11 mouse cellular contexts compared by ENCODE assay signal in the genomic region with DNA sequence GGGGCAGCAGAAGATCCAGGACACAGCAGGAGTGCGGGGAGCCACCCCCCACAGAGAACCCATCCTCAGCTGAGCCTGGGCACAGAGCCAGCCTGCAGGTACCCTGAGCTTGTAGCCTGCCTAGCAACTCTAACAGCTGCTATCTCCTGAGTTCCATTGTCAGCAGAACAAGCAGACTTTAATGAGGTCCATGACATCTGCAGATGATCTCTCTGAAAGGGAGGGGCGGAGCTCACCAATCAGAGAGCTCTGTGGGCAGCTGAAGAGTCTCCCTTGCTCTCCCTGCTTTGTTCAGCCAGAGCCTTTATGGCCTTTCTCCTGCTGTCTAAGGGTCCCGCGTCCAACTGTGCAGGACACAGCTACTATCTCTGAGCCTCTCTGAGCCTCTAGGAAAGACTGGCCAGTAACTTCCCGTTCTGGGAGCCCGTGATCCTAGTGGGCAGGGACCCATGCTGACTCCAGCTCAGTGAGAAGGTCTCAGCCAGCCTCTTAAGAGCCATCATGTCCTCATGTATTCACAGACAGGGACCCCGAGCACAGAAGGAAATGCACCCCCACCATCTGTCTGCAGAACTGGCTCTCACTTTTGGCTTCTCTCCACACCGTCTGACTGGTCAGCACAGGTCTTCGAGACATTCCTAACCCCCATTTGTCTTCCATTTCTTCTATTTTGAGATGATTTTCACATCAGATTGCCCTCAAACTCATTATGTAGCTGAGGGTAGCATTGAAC. TPM values are rescaled to one million over a fixed set of nuclear protein-coding genes. Genes with fewer than 3 reads are reported as not detected.
A peak's percentile ranks its signal among the peaks of the same experiment; 100 is the strongest.
DNase-seq lines count a peak whose midpoint lies in the region; ATAC-seq and TF ChIP-seq lines count a peak whose summit lies in the region.
"Had no signal": no experiment of that assay in that cellular context is flagged by ENCODE, and none has a peak within 500 bp of the region (broad histone marks: within the 10 kb centered on the region; RNA-seq: fewer than 3 reads in every experiment).

No protein-coding gene starts in this region.

- H3K4me2 ChIP-seq in hindbrain, postnatal 0 days (ENCODE audit: low read depth, low read length) = no peak overlapping the region
- H3K4me2 ChIP-seq in neural tube, embryonic 15.5 days = no peak overlapping the region

- no peak overlapping the region for H3K4me3 ChIP-seq in hindbrain, postnatal 0 days (ENCODE audit: low read length)
- no peak overlapping the region for H3K4me3 ChIP-seq in neural tube, embryonic 15.5 days (replicated peaks)
- no peak overlapping the region for H3K4me3 ChIP-seq in thymus, adult 2 months (ENCODE audit: control insufficient read depth, insufficient read depth, low read length)

- 25% methylated on average over 9 of the region's 9 CpGs for WGBS in hindbrain, postnatal 0 days
- WGBS in neural tube, embryonic 15.5 days = 18% methylated on average over 9 of the region's 9 CpGs
- 89% methylated on average over 9 of the region's 9 CpGs for WGBS in thymus, adult 2 months

- H3K36me3 ChIP-seq in hindbrain, postnatal 0 days (ENCODE audit: insufficient read depth, low read length) = peaks cover 6% of the 10 kb centered on the region
- peaks cover 34% of the 10 kb centered on the region; the same call in 1 of the 2 replicates for H3K36me3 ChIP-seq in neural tube, embryonic 15.5 days
- no peaks in the 10 kb centered on the region for H3K36me3 ChIP-seq in thymus, adult 2 months (ENCODE audit: control insufficient read depth, insufficient read depth, low read length)

- no peaks in the 10 kb centered on the region for H3K9me3 ChIP-seq in hindbrain, postnatal 0 days (ENCODE audit: low read length)
- H3K9me3 ChIP-seq in neural tube, embryonic 15.5 days (replicated peaks) = no peaks in the 10 kb centered on the region

- H3K9ac ChIP-seq in hindbrain, postnatal 0 days (replicated peaks; ENCODE audit: low read length) = no peak overlapping the region
- no peak overlapping the region for H3K9ac ChIP-seq in neural tube, embryonic 15.5 days (replicated peaks)

- H3K27me3 ChIP-seq in hindbrain, postnatal 0 days (ENCODE audit: insufficient read depth, low read length) = no peaks in the 10 kb centered on the region
- no peaks in the 10 kb centered on the region for H3K27me3 ChIP-seq in neural tube, embryonic 15.5 days (replicated peaks)
- H3K27me3 ChIP-seq in thymus, adult 2 months (ENCODE audit: control insufficient read depth, insufficient read depth, low read length) = no peaks in the 10 kb centered on the region

- intact Hi-C loops in heart, postnatal 14 days (cut with DNase I) = no loop called here

- peaks cover 9% of the 10 kb centered on the region for H3K4me1 ChIP-seq in hindbrain, postnatal 0 days (ENCODE audit: insufficient read depth, low read length)
- peaks cover 41% of the 10 kb centered on the region for H3K4me1 ChIP-seq in neural tube, embryonic 15.5 days
- H3K4me1 ChIP-seq in thymus, adult 2 months (replicated peaks; ENCODE audit: control insufficient read depth, insufficient read depth, low read length) = no peaks in the 10 kb centered on the region

- peak; percentile 72 for ATAC-seq in hindbrain, postnatal 0 days
- peak; percentile 74 for ATAC-seq in neural tube, embryonic 15.5 days (ENCODE audit: low FRiP score)
- no peak for ATAC-seq in megakaryocyte-erythroid progenitor cell, adult 5-6 weeks (replicated peaks; ENCODE audit: low FRiP score, low TSS enrichment, poor library complexity, severe bottlenecking)

- peak overlapping the region; percentile 77 for H3K27ac ChIP-seq in hindbrain, postnatal 0 days
- peak overlapping the region; percentile 71 for H3K27ac ChIP-seq in neural tube, embryonic 15.5 days (replicated peaks)
- no peak overlapping the region for H3K27ac ChIP-seq in thymus, adult 2 months (ENCODE audit: control insufficient read depth, insufficient read depth, low read length)

- peak; percentile 57 for DNase-seq in testis, postnatal 10 days (ENCODE audit: low spot score)
- no peak for DNase-seq in testis, postnatal 14 days (ENCODE audit: low spot score)
- peak; percentile 70 for DNase-seq in hindbrain, postnatal 0 days (ENCODE audit: low spot score)
- DNase-seq in layer of hippocampus, postnatal 36 days = peak; percentile 22 to 37
- no peak for DNase-seq in heart, postnatal 14 days
- DNase-seq in thymus, adult 2 months = no peak

- TF ChIP-seq POLR2A in thymus, adult 2 months (IDR thresholded peaks at IDR 0.05; ENCODE audit: control insufficient read depth, extremely low read depth, insufficient read depth, low read length, poor library complexity) = no peak

- no peak for TF ChIP-seq CTCF in hindbrain, postnatal 0 days (IDR thresholded peaks at IDR 0.05; ENCODE audit: low read depth)
- TF ChIP-seq CTCF in thymus, adult 2 months (IDR thresholded peaks at IDR 0.05; ENCODE audit: borderline replicate concordance, control insufficient read depth, extremely low read depth, insufficient read depth, low read length, poor library complexity) = no peak

RNA-seq across cellular contexts. Expression of a gene that starts 24.6 kb away (rescaled TPM):
- 96.4 and 99.4 TPM in 2 replicates for total RNA-seq in hindbrain, postnatal 0 days (2014; rRNA removed)
- 52.5 and 53.9 TPM in 2 replicates for polyA plus RNA-seq in hindbrain, postnatal 0 days (2015; fragmentation: Nextera tagmentation; extraction: Ambion mirVana)
- total RNA-seq in layer of hippocampus, postnatal 36 days (2021) = 10 to 100 TPM; 29.1 to 30.3 TPM
- polyA plus RNA-seq in neural tube, embryonic 15.5 days (2015; fragmentation: Nextera tagmentation; extraction: Ambion mirVana) = 43.6 and 57.9 TPM in 2 replicates
- total RNA-seq in megakaryocyte-erythroid progenitor cell, adult 5-6 weeks (2014; fragmentation: Nextera tagmentation) = not detected in 2 replicates
- 0.38 TPM in 1 of 2 replicates, not detected in the other for total RNA-seq in megakaryocyte-erythroid progenitor cell, adult 5-6 weeks (2017)
- total RNA-seq in heart, postnatal 14 days (2021) = 10 to 100 TPM in 1 of 2 experiments, 1 to 10 TPM in 1; 9.9 to 10.4 TPM
- polyA plus RNA-seq in thymus, adult 2 months (2012; rRNA removed) = 9.8 and 11.0 TPM in 2 replicates

RNA-seq across cellular contexts. Expression of a gene that starts 41.0 kb away (rescaled TPM):
- 1.0 TPM in 1 of 2 replicates, not detected in the other for total RNA-seq in hindbrain, postnatal 0 days (2014; rRNA removed)
- 0.48 and 0.59 TPM in 2 replicates for polyA plus RNA-seq in hindbrain, postnatal 0 days (2015; fragmentation: Nextera tagmentation; extraction: Ambion mirVana)
- not detected for total RNA-seq in layer of hippocampus, postnatal 36 days (2021)
- polyA plus RNA-seq in neural tube, embryonic 15.5 days (2015; fragmentation: Nextera tagmentation; extraction: Ambion mirVana) = not detected in 2 replicates
- total RNA-seq in megakaryocyte-erythroid progenitor cell, adult 5-6 weeks (2014; fragmentation: Nextera tagmentation) = not detected in 2 replicates
- not detected in 2 replicates for total RNA-seq in megakaryocyte-erythroid progenitor cell, adult 5-6 weeks (2017)
- not detected for total RNA-seq in heart, postnatal 14 days (2021)
- 0.23 and 0.42 TPM in 2 replicates for polyA plus RNA-seq in thymus, adult 2 months (2012; rRNA removed)
- total RNA-seq: left cerebral cortex, postnatal 25 days had no signal
- polyA plus RNA-seq: cortical plate, adult 2 months; spleen, adult 2 months had no signal

Comparison
In these comparisons a context has a peak if more than half of its experiments do, and no peak if none do; other contexts are left out.
1. DNase-seq: peak in testis, postnatal 10 days (single experiment), hindbrain, postnatal 0 days (single experiment) and layer of hippocampus, postnatal 36 days (2 of 2); none in testis, postnatal 14 days (single experiment), heart, postnatal 14 days (0 of 2) and thymus, adult 2 months (single experiment).
2. RNA of a gene that starts 24.6 kb away (total RNA-seq): 96.4 to 99.4 TPM in hindbrain, postnatal 0 days, 29.1 to 30.3 TPM in layer of hippocampus, postnatal 36 days and 9.9 to 10.4 TPM in heart, postnatal 14 days; 0.38 TPM in megakaryocyte-erythroid progenitor cell, adult 5-6 weeks; every median in the first group is over 4 times any median in the second.